Mouse (Mus musculus) G1E (cell line): ENCODE results near the gene Gm11568. TPM values are rescaled to one million over a fixed set of nuclear protein-coding genes. Genes with fewer than 3 reads are reported as not detected.
"Not testable (repeated sequence)": the region's sequence is repeated elsewhere in the genome, so short reads cannot be mapped to it uniquely, and the experiment has no call there.

Source experiments
- ATAC-seq: 2 replicates; pipeline ENCODE4 v1.8.0; 2016; ENCODE audit warnings: mild to moderate bottlenecking; ENCODE audit not compliant: insufficient number of reproducible peaks, poor library complexity, low FRiP score, severe bottlenecking; ENCODE audit errors: extremely low read depth
- DNase-seq: peaks from one replicate; pipeline ENCODE4 v3.0.0; 2012; ENCODE audit warnings: low spot score
- H3K27me3 ChIP-seq: 2 replicates; pipeline ENCODE4 v1.6.1; 2012; ENCODE audit warnings: mild to moderate bottlenecking, low read length, inconsistent platforms; ENCODE audit not compliant: insufficient read depth
- H3K36me3 ChIP-seq: replicated peaks from 2 replicates; pipeline ENCODE3; 2012; ENCODE audit warnings: mild to moderate bottlenecking, inconsistent platforms
- H3K4me1 ChIP-seq: 2 replicates; pipeline ENCODE4 v1.6.1; 2012; ENCODE audit warnings: low read depth, low read length, inconsistent platforms, mixed read lengths; ENCODE audit not compliant: insufficient read depth
- H3K4me3 ChIP-seq: 2 replicates; pipeline ENCODE4 v1.5.1; 2012; ENCODE audit warnings: low read depth, mild to moderate bottlenecking, inconsistent platforms, low read length, moderate library complexity, mixed read lengths
- H3K9me3 ChIP-seq: replicated peaks from 2 replicates; pipeline ENCODE4 v1.6.1; 2012; ENCODE audit warnings: inconsistent platforms
- CTCF ChIP-seq: IDR thresholded peaks from 2 replicates; pipeline ENCODE4 v1.5.1; 2012; ENCODE audit warnings: low read depth, low read length, inconsistent platforms, mixed read lengths
- GATA1 ChIP-seq: IDR thresholded peaks from 2 replicates; pipeline ENCODE4 v1.6.1; 2012; ENCODE audit warnings: borderline replicate concordance, low read length, inconsistent platforms, mixed read lengths
- GATA2 ChIP-seq: IDR thresholded peaks from 2 replicates; pipeline ENCODE4 v1.6.1; 2012; ENCODE audit warnings: low read depth, low read length, inconsistent platforms, borderline replicate concordance
- POLR2AphosphoS5 ChIP-seq: IDR thresholded peaks from 2 replicates; pipeline ENCODE4 v1.6.1; 2012; ENCODE audit warnings: low read depth, low read length, inconsistent platforms; ENCODE audit not compliant: insufficient replicate concordance
- TAL1 ChIP-seq: conservative IDR thresholded peaks from 2 replicates; pipeline ENCODE4 v1.6.1; 2012; ENCODE audit warnings: low read depth, low read length, inconsistent platforms, mixed read lengths
- polyA plus RNA-seq: library from polyadenylated mRNA; stranded (reverse); fragments of >175 nt; gene quantifications from 2 replicates; pipeline ENCODE4 v1.2.3, GENCODE M21; 2012
- total RNA-seq, 2 experiments: library from RNA; stranded (forward) in 1 of 2; stranded (reverse) in 1 of 2; fragments of 200-1000 nt in 1 of 2; fragments of >200 nt in 1 of 2; fragmentation: Nextera tagmentation in 1 of 2; gene quantifications; 2 replicates each; pipeline ENCODE4 v1.2.3; 2014 to 2017

Gene Gm11568
- total RNA-seq (2014; fragmentation: Nextera tagmentation) (not detected in 2 replicates), total RNA-seq (2017) (not detected in 2 replicates), polyA plus RNA-seq (not detected in 2 replicates)

GRCm38 (mm10) chr11:99857617-99858016 is at the start of gene Gm11568:
Gene Gm11568 (plus strand): TSS chr11:99857917.
- Histone ChIP-seq H3K36me3 (no peaks in the 10 kb centered on the region), H3K27me3 (no peaks in the 10 kb centered on the region), H3K9me3 (peaks cover 23% of the 10 kb centered on the region), H3K4me3 (no peak within 1 kb of the TSS), H3K4me1 (no peaks in the 10 kb centered on the region)
- ATAC-seq (no peak), DNase-seq (no peak)
- TF ChIP-seq GATA2 (no peak), GATA1 (no peak), TAL1 (no peak), CTCF (no peak), POLR2AphosphoS5 (no peak)

- H3K4me1 ChIP-seq, H3K4me3 ChIP-seq, DNase-seq, ATAC-seq, H3K36me3 ChIP-seq, H3K27me3 ChIP-seq, H3K9me3 ChIP-seq: not testable (repeated sequence)
These were observed 47.9 kb upstream of the Gm11568 start, which contains the start of gene Krtap4-13 for GRCm38 (mm10) chr11:99809792-99810191. Gene Krtap4-13 (minus strand): TSS chr11:99809892.

- ATAC-seq, H3K27me3 ChIP-seq, H3K4me1 ChIP-seq, H3K36me3 ChIP-seq, DNase-seq: not testable (repeated sequence)
- Histone ChIP-seq H3K4me3 (peak within 1 kb of the TSS; percentile 10; the same call in 1 of the 2 replicates), H3K9me3 (peaks cover 11% of the 10 kb centered on the region)
These were observed 42.2 kb upstream of the Gm11568 start, which contains the start of gene Gm11564 for GRCm38 (mm10) chr11:99815566-99815965. Gene Gm11564 (minus strand): TSS chr11:99815666.

GRCm38 (mm10) chr11:99837966-99838365 is 19.8 kb upstream of the Gm11568 start, which contains the start of gene 2300003K06Rik:
Gene 2300003K06Rik (minus strand): TSS chr11:99838066.
- no peaks in the 10 kb centered on the region for H3K27me3 ChIP-seq
- peaks cover 22% of the 10 kb centered on the region for H3K9me3 ChIP-seq
- H3K4me1 ChIP-seq, result no peaks in the 10 kb centered on the region
- H3K36me3 ChIP-seq, result no peaks in the 10 kb centered on the region
- peak within 1 kb of the TSS; percentile 11; the same call in 1 of the 2 replicates for H3K4me3 ChIP-seq
- no peak for ATAC-seq
- TF ChIP-seq GATA1 (no peak), POLR2AphosphoS5 (no peak)
- DNase-seq, result no peak

GRCm38 (mm10) chr11:99842185-99842584 is 15.5 kb upstream of the Gm11568 start:
- no peak overlapping the region for H3K4me3 ChIP-seq
- no peak for TF ChIP-seq CTCF
- TF ChIP-seq GATA1, result no peak
- TF ChIP-seq GATA2, result no peak
- TF ChIP-seq POLR2AphosphoS5, result no peak
- TF ChIP-seq TAL1, result no peak
- no peaks in the 10 kb centered on the region for H3K36me3 ChIP-seq
- ATAC-seq, result no peak
- no peaks in the 10 kb centered on the region for H3K27me3 ChIP-seq
- no peaks in the 10 kb centered on the region for H3K4me1 ChIP-seq
- no peak for DNase-seq
- peaks cover 26% of the 10 kb centered on the region for H3K9me3 ChIP-seq

GRCm38 (mm10) chr11:99846746-99847145 is 11.0 kb upstream of the Gm11568 start:
- Histone ChIP-seq H3K4me1 (no peaks in the 10 kb centered on the region), H3K4me3 (0 out of 2 replicates have a peak overlapping the region, but pooled peaks have one; percentile 4)
- ATAC-seq, result no peak

GRCm38 (mm10) chr11:99851508-99851907 is 6.2 kb upstream of the Gm11568 start, which contains the start of gene Krtap4-16:
Gene Krtap4-16 (minus strand): TSS chr11:99851608.
- H3K4me1 ChIP-seq, result no peaks in the 10 kb centered on the region
- H3K36me3 ChIP-seq, result no peaks in the 10 kb centered on the region
- TF ChIP-seq GATA2 (no peak), GATA1 (no peak)
- peaks cover 23% of the 10 kb centered on the region for H3K9me3 ChIP-seq
- DNase-seq, result no peak
- no peak within 1 kb of the TSS for H3K4me3 ChIP-seq
- no peak for ATAC-seq
- H3K27me3 ChIP-seq, result no peaks in the 10 kb centered on the region

More at GRCm38 (mm10) chr11:99846746-99847145, 11.0 kb upstream of the Gm11568 start:
- no peak for DNase-seq
- no peaks in the 10 kb centered on the region for H3K36me3 ChIP-seq
- TF ChIP-seq TAL1 (no peak), GATA2 (no peak), CTCF (no peak), GATA1 (no peak), POLR2AphosphoS5 (no peak)
- H3K9me3 ChIP-seq, result peaks cover 18% of the 10 kb centered on the region
- H3K27me3 ChIP-seq, result no peaks in the 10 kb centered on the region
